8 mouse cellular contexts compared by ENCODE assay signal in the genomic region with DNA sequence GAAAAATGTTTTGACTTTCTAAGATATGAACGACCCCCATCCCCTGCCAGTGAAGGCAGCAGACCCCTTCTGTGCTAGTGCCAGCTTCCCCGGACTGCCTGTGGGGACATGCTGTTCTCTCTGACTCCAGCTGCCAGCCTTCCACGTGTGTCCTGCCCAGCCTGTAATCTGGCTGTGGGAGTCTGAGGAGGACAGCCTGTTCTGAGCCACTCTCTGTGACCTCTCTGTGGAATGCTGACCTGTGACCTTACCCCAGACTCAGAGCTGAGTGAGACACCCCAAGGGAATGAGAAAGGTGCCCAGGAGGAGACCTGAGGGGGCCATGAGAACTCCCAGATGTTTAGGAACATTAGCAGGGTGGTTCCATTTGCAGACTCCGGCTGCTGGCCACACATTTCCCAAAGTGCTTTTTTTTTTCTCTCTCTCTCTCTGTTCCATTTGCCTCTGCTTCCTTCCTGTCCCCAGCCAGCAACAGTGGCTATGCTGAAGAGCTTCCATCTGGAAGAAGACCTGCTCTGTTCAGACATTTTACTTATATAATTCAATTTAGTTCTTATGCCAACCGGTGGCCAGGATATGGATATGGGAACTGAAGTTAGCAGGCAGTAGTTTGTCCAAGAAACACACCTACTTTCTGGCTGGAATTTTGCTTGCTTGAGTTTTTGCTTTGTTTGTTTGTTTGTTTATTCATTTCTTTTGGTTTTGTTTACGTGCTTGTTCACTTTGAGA. TPM values are rescaled to one million over a fixed set of nuclear protein-coding genes. Genes with fewer than 3 reads are reported as not detected.
DNase-seq lines count a peak whose midpoint lies in the region; ATAC-seq lines count a peak whose summit lies in the region.

No protein-coding gene starts in this region.

- H3K27ac ChIP-seq in neural tube, embryonic 11.5 days (ENCODE audit: low read depth, low read length) = peak overlapping the region; percentile 46

- no peaks in the 10 kb centered on the region for H3K27me3 ChIP-seq in neural tube, embryonic 11.5 days (ENCODE audit: control insufficient read depth, insufficient read depth, low read length)

- H3K9ac ChIP-seq in neural tube, embryonic 11.5 days (ENCODE audit: low read length) = 0 out of 2 replicates have a peak overlapping the region, but pooled peaks have one; percentile 11

- H3K4me1 ChIP-seq in neural tube, embryonic 11.5 days (ENCODE audit: control insufficient read depth, insufficient read depth, low read length) = peaks cover 54% of the 10 kb centered on the region

- DNase-seq in neural tube, embryonic 11.5 days (ENCODE audit: low spot score) = peak; percentile 32
- no peak for DNase-seq in neural tube, embryonic 10.5 days (ENCODE audit: extremely low spot score, low spot score)
- DNase-seq in heart, adult 18-20 months = peak; percentile 80 to 86
- peak; percentile 64 for DNase-seq in kidney, adult 11 months
- DNase-seq in lung, postnatal 36 days = peak; percentile 76
- no peak for DNase-seq in spleen, postnatal 36 days (ENCODE audit: low spot score in 2 of 2)
- no peak for DNase-seq in thymus, adult 18-20 months
- DNase-seq in cerebellum, postnatal 25 days = no peak

- no peak for ATAC-seq in neural tube, embryonic 11.5 days (ENCODE audit: insufficient read depth, low FRiP score, low TSS enrichment)

- H3K9me3 ChIP-seq in neural tube, embryonic 11.5 days (ENCODE audit: control insufficient read depth, low read length) = no peaks in the 10 kb centered on the region

- H3K36me3 ChIP-seq in neural tube, embryonic 11.5 days (ENCODE audit: control insufficient read depth, insufficient read depth, low read length) = no peaks in the 10 kb centered on the region

- no peak overlapping the region for H3K4me2 ChIP-seq in neural tube, embryonic 11.5 days (ENCODE audit: low read depth)

- no peak overlapping the region for H3K4me3 ChIP-seq in neural tube, embryonic 11.5 days (ENCODE audit: low read depth, low read length)

- 39% methylated on average over 6 of the region's 6 CpGs for WGBS in neural tube, embryonic 11.5 days

RNA-seq across cellular contexts. Expression of a gene that starts 15.8 kb away (rescaled TPM):
- polyA plus RNA-seq in neural tube, embryonic 11.5 days (2014; fragmentation: Nextera tagmentation; extraction: Ambion mirVana) = 18.2 and 21.3 TPM in 2 replicates
- total RNA-seq in heart, adult 18-20 months (2021) = 10 to 100 TPM; 40.0 to 43.8 TPM

RNA-seq across cellular contexts. Expression of a gene that starts 45.6 kb away (rescaled TPM):
- polyA plus RNA-seq in neural tube, embryonic 11.5 days (2014; fragmentation: Nextera tagmentation; extraction: Ambion mirVana) = 76.2 and 78.4 TPM in 2 replicates
- 10 to 100 TPM; 35.0 to 38.4 TPM for total RNA-seq in heart, adult 18-20 months (2021)

Comparison
In these comparisons a context has a peak if more than half of its experiments do, and no peak if none do; other contexts are left out.
1. DNase-seq: peak in neural tube, embryonic 11.5 days (single experiment), heart, adult 18-20 months (2 of 2), kidney, adult 11 months (single experiment) and lung, postnatal 36 days (single experiment); none in neural tube, embryonic 10.5 days (single experiment), spleen, postnatal 36 days (0 of 2), thymus, adult 18-20 months (0 of 2) and cerebellum, postnatal 25 days (0 of 2).